Mouse (Mus musculus): ENCODE results near the gene Disp3.

The Disp3 gene

DNA sequence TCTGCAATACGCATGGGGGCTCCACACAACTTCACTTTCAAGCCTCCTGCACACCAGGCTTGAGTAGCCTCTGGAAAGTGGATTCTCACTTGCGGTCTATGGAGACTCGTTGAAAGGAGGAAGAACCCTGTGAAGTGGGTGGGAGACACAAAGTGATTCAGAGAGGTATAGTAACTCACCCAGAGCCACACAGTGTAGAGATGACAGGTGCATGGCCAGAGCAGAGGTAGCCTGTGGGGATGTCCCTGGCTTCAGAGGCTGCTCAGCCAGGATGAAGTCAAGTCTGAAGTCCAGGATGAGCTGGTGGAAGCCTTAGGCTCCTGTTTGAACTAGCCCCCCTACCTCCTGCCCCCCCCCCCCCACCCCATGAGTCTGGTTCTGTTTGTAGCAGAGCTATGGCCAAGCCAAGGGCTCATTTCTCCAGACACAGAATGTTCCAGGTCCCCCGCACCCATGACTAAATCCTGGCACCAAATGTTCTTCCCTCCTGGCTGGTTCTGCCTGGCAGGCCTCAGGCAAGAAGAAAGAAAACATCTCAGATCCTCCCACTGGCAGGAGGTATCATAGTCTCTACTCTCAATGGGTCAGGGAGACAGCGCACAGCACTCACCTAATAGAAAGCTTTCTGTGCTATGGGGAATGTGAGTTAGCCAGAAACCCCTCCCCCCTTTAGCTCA, 73.2 kb downstream of the Disp3 start:
- DNase-seq, result no peak

DNA sequence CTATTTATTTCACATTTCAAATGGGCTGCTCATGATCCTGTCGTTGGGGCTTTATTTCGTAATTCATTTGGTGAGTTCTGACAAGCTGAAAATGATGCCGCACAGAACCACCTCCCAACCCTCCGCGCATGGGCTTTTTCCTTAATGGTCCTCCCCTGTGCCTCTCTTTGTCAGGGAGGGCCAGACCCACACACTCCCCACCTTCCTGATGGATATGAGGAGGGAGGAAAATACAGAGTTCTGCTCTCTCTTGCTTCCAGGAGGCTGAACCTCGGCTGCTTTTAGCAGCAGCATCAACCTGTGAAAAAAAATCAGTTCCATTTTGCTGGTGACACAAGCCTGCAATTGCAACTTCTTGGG, 82.9 kb downstream of the Disp3 start:
- no peak for DNase-seq

DNA sequence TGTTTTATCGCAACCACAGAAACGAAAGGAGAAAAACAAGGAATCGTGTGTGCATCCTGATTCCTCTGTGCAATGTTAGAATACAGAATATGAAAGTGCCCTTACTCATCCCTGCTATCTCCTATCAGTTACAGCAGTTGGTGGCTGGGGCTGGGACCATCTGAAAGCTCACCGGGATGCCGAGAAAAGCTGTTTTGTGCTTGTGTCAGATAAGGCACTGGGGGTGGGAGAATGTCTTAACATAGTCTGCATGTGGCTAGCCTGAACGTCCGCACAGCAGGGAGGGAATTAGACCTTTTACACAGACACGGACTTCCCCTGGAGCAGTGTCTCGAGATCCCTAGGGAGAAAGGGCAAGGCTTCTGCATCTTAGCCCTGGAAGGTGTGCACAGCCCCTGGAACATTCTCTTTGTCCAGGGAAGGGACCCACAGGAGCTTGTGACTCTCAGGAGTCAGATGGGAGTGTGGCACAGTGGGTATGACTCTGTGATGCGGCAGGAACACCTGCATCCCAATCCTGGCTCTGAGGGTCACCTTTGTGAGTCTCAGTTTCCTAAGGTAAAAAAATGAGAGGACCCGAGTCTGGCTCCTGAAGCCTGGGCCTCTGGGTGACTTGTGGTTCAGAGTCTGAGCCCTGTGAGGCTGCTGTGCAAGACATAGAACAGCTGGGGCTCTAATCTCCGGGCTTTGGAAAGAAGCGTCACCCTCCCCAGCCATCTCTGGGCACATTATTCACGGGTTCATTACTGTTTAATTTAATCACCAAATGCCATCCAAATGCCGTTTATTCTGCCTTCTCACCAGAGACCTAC, 83.5 kb downstream of the Disp3 start:
- no peak for DNase-seq

DNA sequence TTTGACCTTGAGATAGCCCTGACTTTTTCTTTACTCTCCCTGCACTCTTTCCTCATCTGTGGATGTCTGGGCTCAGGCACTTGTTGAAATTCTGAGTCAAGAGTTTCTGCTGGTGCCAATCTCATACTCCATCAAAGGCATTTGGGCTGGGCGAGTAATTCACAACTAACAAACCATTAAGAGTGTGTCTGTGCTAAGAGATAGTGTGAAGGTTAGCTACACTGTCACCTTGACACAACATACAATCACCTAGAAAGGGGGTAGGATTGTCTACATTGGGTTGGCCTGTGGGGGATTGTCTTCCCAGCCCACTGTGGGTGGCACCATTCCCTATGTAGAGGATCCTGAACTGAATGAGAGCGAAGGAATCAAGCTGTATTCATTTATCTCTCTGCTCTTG, 84.2 kb downstream of the Disp3 start:
- no peak for DNase-seq

DNA sequence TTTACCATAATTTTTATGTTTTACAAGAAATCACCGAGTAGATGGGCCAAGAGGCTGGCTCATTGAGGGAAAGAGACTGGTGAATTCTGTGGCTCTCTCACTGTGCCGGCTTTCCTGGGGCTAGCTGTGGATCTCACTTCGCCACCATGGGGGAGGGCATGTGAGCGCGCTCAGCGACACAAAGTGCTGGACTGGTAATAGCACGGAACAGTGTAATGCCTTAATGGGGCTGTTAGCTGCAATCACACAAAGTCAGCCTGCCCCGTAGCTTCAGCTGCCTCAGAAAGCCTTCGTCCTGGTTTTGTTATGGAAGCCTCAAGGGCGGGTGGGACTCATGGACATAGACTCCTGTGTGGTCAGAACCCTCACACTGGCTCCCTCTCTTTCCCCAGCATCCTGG, 89.0 kb downstream of the Disp3 start:
- DNase-seq, result no peak

DNA sequence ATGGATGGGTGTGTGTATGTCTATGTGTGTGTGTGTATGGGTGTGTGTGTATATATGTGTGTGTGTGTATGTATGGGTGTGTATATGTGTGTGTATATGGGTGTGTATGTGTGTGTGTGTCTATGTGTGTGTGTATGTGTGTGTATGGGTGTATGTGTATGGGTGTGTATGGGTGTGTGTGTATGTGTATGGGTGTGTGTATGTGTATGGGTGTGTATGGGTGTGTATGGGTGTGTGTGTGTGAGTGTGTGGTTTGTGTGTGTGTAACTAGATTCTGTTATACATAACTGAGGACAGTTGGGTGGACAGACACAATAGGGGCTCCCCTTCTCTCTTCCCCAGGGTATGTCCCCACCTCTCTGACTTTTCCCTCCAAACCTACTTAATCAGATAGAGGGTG, 93.4 kb downstream of the Disp3 start:
- DNase-seq, result no peak

DNA sequence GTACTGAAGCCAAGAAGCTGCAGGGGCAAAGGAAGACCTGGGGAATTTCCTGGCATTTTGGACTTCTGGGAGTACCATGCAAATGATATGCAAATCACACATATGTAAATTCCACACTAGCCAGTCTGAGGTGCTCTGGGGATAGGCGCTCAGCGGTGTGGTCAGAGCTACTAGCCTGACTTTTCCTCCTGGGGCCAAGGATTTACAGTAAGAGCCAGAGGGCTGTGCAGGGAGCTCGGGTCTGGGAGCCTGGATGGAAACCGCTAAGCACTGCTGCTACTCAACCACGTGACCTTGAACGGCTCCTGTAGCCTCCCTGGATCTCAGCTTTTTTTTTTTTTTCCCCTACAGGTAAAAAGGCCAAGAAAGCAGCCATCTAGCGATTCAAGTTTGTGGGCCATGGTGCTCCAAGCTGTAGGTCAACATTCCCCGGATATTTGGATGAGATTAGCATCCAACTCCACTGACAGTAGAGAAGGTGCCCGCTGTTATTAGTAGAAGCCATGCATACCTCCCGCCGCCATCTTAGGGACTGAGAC, 95.0 kb downstream of the Disp3 start:
- peak; percentile 13 for DNase-seq
